Mouse (Mus musculus) ovary, postnatal 14 days (tissue): ENCODE results near the gene Kcnn1.

Source experiments
- DNase-seq: peaks from one replicate; pipeline ENCODE4 v3.0.0; 2022; ENCODE audit warnings: low spot score

Kcnn1 gene

GRCm38 (mm10) chr8:70812055-70812454, 51.0 kb downstream of the Kcnn1 start:
- DNase-seq, result no peak

- DNase-seq, result no peak
Measured at GRCm38 (mm10) chr8:70810962-70811680, 51.9 kb downstream of the Kcnn1 start.

DNA sequence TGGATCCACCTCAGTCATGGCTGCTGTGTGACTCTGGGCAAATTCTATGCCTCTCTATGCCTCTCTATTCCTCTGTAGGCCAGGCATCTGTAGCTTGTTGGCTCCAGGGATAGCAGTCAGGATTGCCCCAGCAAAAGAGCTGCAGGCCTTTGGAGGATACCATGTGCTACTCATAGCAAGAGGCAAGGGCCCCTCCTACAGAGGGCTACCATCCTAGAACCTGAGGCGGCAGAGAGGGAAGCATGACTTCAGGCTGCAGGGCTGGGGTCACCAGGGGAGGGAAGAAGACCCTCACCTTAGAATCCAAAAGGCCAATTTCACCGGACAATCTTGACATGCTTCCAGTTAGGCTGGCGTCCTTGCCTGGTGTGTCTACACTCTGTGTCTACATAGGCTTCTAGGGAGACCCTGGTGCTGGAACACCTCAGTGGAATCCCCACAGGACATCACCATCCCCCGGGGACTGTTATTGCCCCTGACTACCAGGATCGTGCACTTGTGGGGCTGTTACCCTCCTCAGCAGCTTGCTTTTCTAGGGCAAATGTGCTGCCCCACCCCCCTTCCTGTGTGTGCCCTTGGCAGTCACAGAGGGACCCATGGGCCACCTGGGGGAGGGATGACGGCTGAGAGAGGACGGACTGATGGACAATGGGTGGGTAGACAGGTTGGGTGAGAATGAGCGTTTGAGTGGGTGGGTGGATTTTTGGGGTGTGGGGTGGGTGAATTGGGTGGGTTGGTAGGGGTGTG, 53.9 kb downstream of the Kcnn1 start:
- DNase-seq, result no peak

DNA sequence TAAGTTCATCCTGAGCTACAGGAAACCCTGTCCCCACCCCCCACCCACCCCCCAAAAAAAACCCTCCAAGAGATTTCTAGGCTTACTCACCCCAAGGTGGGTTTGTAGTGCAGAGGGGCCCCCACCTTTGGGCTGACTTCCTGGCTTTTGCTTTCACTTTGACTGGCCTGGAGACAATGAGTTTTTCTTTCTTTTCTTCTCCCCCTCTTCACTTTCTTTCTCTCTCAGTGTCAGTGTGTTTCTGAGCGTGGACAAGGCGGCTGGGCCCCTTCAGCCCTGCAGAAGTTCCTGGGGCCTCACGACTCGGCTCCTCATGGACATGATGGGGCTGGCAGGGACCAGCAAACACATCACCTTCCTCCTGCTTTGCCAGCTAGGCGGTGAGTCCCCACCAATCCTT, 54.8 kb downstream of the Kcnn1 start, which contains the start of gene Il12rb1:
Gene Il12rb1 (plus strand): TSS at position 211 of the 400 bp plus-strand sequence.
- DNase-seq, result no peak

DNA sequence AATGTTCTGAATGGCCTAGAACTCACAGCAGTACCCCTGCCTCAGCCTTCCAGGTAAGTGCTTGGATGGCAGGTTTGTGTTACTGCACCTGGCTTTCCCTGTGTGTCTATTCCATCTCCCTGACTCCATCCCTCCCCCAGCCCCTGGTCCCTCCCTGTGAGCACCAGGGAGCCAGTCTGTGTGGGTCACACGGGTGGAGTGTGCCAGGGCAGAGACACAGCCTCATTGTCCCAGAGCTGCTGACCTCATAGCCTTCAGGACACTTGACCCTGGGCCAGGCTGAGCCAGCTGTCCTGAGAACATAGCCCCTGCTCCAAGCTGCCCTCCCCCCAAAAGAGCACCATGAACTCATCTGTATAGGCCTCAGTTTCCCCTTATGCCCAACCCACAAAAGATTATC, 55.8 kb downstream of the Kcnn1 start:
- no peak for DNase-seq

DNA sequence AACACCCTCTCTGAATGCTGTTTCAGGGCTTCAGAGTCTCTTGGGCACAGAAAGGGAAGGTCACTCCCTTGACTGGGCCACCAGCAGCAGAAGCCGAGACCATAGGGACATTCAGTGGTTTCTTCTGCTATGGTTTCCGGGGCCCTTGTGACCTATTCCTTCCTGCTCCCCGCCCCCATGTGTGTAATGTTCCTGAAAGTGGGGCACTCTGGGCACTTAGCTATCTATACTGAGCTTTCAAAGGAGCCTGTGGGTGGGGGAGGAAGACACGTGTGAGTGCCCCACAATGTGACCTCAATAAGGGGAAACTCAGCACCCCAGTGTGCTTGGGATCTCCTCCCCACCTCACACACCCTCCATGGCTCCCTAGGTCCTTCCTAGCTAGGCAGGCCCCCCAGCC, 56.5 kb downstream of the Kcnn1 start:
- no peak for DNase-seq

DNA sequence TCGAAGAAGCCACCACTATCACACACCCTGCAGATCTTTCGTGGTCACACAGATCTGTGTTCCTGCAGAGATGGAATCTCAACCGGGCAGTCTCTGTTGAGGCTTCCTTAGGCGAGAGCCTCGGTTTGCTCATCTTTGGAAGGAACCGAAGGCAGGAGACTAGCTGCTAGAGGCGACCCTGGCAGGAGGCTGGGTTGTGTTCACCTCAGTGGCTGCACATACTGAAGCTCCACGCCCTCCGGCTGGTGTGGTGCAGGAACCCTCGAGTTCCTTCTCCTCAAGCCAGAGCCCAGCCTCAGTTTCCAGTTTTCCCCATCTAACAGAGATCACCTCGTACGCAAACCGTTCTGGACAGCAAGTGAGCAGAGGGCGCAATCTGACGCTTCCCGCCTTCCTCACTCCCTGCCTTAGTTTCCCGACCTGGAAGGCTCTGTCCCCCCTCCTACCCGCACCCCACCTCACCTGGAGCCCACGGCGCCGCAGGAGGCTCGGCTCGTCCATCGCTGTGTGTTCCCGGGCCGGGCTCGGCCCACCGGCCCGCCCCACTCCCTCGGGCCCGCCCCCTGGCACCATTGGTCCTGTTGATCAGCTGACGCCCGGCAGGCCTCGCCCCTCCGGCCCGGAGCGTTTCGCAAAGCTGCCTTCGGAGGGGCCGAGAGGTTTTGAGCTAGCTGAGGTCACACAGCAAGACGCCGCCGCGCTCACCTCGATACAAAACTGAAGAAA, 58.4 kb downstream of the Kcnn1 start, which contains the start of gene Mast3:
Gene Mast3 (minus strand): TSS at position 574 of the 726 bp plus-strand sequence.
- peak; percentile 76 for DNase-seq

GRCm38 (mm10) chr8:70803761-70804480, 59.1 kb downstream of the Kcnn1 start:
- no peak for DNase-seq

- no peak for DNase-seq
Measured at GRCm38 (mm10) chr8:70802786-70803510, 60.1 kb downstream of the Kcnn1 start.

DNA sequence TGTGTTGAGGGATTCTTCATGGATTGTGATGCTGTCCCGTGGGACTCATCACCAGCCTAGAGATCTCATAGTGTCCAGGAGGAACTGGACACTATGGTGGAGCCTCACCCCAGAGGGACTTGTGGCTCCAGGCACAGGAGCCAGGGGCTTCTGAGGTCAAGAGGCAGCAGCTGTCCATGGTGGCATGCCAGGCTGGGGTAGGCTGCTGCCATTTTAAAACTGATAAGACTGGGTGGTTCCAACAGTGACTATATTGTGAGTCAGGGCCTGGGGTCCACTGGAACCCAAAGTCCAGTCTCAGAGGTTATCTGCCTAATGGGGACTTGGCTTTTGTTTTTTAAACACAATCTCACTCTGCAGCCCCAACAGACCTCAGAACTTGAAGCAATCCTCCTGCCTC, 61.2 kb downstream of the Kcnn1 start:
- no peak for DNase-seq

GRCm38 (mm10) chr8:70801156-70801555, 61.9 kb downstream of the Kcnn1 start:
- DNase-seq, result no peak

DNA sequence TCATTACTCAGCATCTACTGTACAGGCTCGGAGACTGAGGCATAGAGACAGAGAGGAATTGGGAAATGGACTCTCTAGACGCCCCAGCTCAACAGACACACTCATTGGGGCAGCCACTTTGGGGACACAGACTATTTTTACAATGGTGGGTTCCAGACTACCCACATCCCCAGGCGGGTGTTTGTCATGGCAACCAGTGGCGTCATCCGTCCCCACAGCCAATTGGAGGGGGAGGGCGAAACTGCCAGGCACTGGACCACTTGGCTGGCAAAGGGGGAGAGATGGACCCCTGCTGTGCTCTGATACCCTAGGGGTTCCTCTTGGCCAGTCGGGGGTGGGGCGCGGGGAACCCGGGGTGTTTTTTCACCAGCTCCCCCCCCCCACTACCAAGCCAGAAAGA, 62.4 kb downstream of the Kcnn1 start:
- DNase-seq, result no peak

- DNase-seq, result no peak
Measured at GRCm38 (mm10) chr8:70798281-70798680, 64.8 kb downstream of the Kcnn1 start.

GRCm38 (mm10) chr8:70797081-70798070, 65.7 kb downstream of the Kcnn1 start:
- DNase-seq, result peak; percentile 76

- DNase-seq, result no peak
Measured at GRCm38 (mm10) chr8:70796403-70797080, 66.5 kb downstream of the Kcnn1 start.

DNA sequence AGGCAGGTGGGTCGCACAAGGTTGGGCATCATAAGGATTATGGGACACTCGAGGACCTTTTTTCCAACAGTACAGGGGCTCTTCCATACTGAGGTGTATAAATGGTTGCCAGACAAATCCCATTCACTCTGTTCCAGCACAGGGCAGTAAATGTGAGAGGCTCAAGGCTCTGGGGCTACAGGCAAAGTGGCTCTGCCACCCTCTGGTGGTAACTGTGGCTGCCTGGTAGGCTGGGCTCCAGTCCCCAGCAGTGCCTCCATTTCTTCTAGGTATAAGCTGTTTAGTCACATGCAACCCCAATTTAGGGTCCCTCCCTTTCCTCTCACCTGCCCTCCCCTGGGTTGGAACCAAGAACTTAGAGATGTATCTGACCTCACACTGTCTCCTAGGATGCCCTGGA, 67.7 kb downstream of the Kcnn1 start:
- DNase-seq, result no peak

- no peak for DNase-seq
Measured at GRCm38 (mm10) chr8:70794215-70794614, 68.8 kb downstream of the Kcnn1 start.

GRCm38 (mm10) chr8:70792700-70793099, 70.4 kb downstream of the Kcnn1 start:
- no peak for DNase-seq
